Mouse (Mus musculus) MEL (cell line): ENCODE results near the gene Pla1a. TPM values are rescaled to one million over a fixed set of nuclear protein-coding genes. Genes with fewer than 3 reads are reported as not detected.

Experiments
- DNase-seq: peaks from one replicate; pipeline ENCODE4 v3.0.0; 2011; ENCODE audit warnings: low read depth, low spot score
- H3K27ac ChIP-seq: 2 replicates; pipeline ENCODE4 v1.5.1; 2012; ENCODE audit warnings: low read depth, mild to moderate bottlenecking, control low read depth, low read length, moderate library complexity; ENCODE audit not compliant: control insufficient read depth
- H3K27me3 ChIP-seq, 2 experiments: fragments of 150-350 bp in 1 of 2; sonication (generic) in 1 of 2; 2 replicates each; pipeline ENCODE4 v1.6.1; 2012; ENCODE audit warnings: low read length in 2 of 2, mild to moderate bottlenecking in 2 of 2, improper control_type of control experiment in 1 of 2, moderate library complexity in 1 of 2; ENCODE audit not compliant: insufficient read depth in 2 of 2, control insufficient read depth in 1 of 2
- H3K36me3 ChIP-seq, 2 experiments: 2 replicates each; pipeline ENCODE4 v1.6.1; 2012 to 2014; ENCODE audit warnings: low read length in 2 of 2, improper control_type of control experiment in 1 of 2, inconsistent platforms in 1 of 2, mild to moderate bottlenecking in 1 of 2; ENCODE audit not compliant: insufficient read depth in 2 of 2, control insufficient read depth in 1 of 2
- H3K4me1 ChIP-seq, 2 experiments: fragments of 150-350 bp in 1 of 2; sonication (generic) in 1 of 2; 2 replicates each; pipeline ENCODE4 v1.6.1; 2012; ENCODE audit warnings: low read length in 2 of 2, improper control_type of control experiment in 1 of 2, mild to moderate bottlenecking in 1 of 2; ENCODE audit not compliant: insufficient read depth in 2 of 2, control insufficient read depth in 1 of 2
- H3K4me3 ChIP-seq, 2 experiments: fragments of 150-350 bp in 1 of 2; sonication (generic) in 1 of 2; 2 replicates each; pipeline ENCODE4 v1.5.1; 2012; ENCODE audit warnings: low read depth in 2 of 2, low read length in 2 of 2, mild to moderate bottlenecking in 2 of 2, moderate library complexity in 2 of 2, control low read depth in 1 of 2, improper control_type of control experiment in 1 of 2; ENCODE audit not compliant: control insufficient read depth in 1 of 2, insufficient read depth in 1 of 2
- H3K79me2 ChIP-seq: 2 replicates; pipeline ENCODE4 v1.6.1; 2012; ENCODE audit warnings: mild to moderate bottlenecking, low read length, moderate library complexity; ENCODE audit not compliant: control insufficient read depth, poor library complexity, insufficient read depth
- H3K9ac ChIP-seq: 2 replicates; pipeline ENCODE4 v1.6.1; 2012; ENCODE audit warnings: low read depth, mild to moderate bottlenecking, control low read depth, low read length, moderate library complexity; ENCODE audit not compliant: control insufficient read depth, poor library complexity, severe bottlenecking
- H3K9me3 ChIP-seq: fragments of 150-350 bp; sonication (generic); replicated peaks from 2 replicates; pipeline ENCODE4 v1.6.1; 2012; ENCODE audit warnings: mild to moderate bottlenecking, low read length, improper control_type of control experiment, moderate library complexity; ENCODE audit not compliant: insufficient read depth
- BHLHE40 ChIP-seq: IDR thresholded peaks from 2 replicates; pipeline ENCODE4 v1.6.1; 2012; ENCODE audit warnings: low read depth, mild to moderate bottlenecking, inconsistent platforms, low read length, improper control_type of control experiment, borderline replicate concordance
- CHD1 ChIP-seq: IDR thresholded peaks from 2 replicates; pipeline ENCODE4 v1.6.1; 2012; ENCODE audit warnings: low read depth, mild to moderate bottlenecking, inconsistent platforms, low read length, improper control_type of control experiment
- CHD2 ChIP-seq: IDR thresholded peaks from 2 replicates; pipeline ENCODE4 v1.6.1; 2011; ENCODE audit warnings: low read length, improper control_type of control experiment
- E2F4 ChIP-seq: IDR thresholded peaks from 2 replicates; pipeline ENCODE4 v1.6.1; 2011; ENCODE audit warnings: low read depth, low read length, improper control_type of control experiment, borderline replicate concordance
- ELF1 ChIP-seq: IDR thresholded peaks from 2 replicates; pipeline ENCODE4 v1.6.1; 2014; ENCODE audit warnings: low read depth, mild to moderate bottlenecking, inconsistent platforms, low read length, improper control_type of control experiment, moderate library complexity
- GABPA ChIP-seq: IDR thresholded peaks from 2 replicates; pipeline ENCODE4 v1.6.1; 2012; ENCODE audit warnings: low read depth, mild to moderate bottlenecking, inconsistent platforms, low read length, improper control_type of control experiment, moderate library complexity
- GATA1 ChIP-seq: IDR thresholded peaks from 2 replicates; pipeline ENCODE4 v1.6.1; 2011; ENCODE audit warnings: low read depth, low read length, improper control_type of control experiment
- HCFC1 ChIP-seq: IDR thresholded peaks from 2 replicates; pipeline ENCODE4 v1.6.1; 2012; ENCODE audit warnings: low read depth, mild to moderate bottlenecking, inconsistent platforms, low read length, improper control_type of control experiment, moderate library complexity
- JUND ChIP-seq: IDR thresholded peaks from 2 replicates; pipeline ENCODE4 v1.6.1; 2011; ENCODE audit warnings: low read depth, mild to moderate bottlenecking, improper control_type of control experiment, low read length
- KAT2A ChIP-seq: conservative IDR thresholded peaks from 2 replicates; pipeline ENCODE4 v1.6.1; 2012; ENCODE audit warnings: low read depth, low read length, improper control_type of control experiment, inconsistent platforms
- MAFK ChIP-seq: IDR thresholded peaks from 2 replicates; pipeline ENCODE4 v1.6.1; 2011; ENCODE audit warnings: low read depth, mild to moderate bottlenecking, low read length, improper control_type of control experiment, borderline replicate concordance
- MAZ ChIP-seq: IDR thresholded peaks from 2 replicates; pipeline ENCODE4 v1.6.1; 2012; ENCODE audit warnings: low read depth, mild to moderate bottlenecking, inconsistent platforms, low read length, improper control_type of control experiment
- MYB ChIP-seq: IDR thresholded peaks from 2 replicates; pipeline ENCODE4 v1.6.1; 2011; ENCODE audit warnings: mild to moderate bottlenecking, low read depth, low read length, improper control_type of control experiment
- MYC ChIP-seq: IDR thresholded peaks from 2 replicates; pipeline ENCODE4 v1.6.1; 2011; ENCODE audit warnings: low read depth, mild to moderate bottlenecking, low read length, improper control_type of control experiment, moderate library complexity
- NELFE ChIP-seq: IDR thresholded peaks from 2 replicates; pipeline ENCODE4 v1.6.1; 2011; ENCODE audit warnings: low read depth, low read length, improper control_type of control experiment
- POLR2AphosphoS2 ChIP-seq: IDR thresholded peaks from 2 replicates; pipeline ENCODE4 v1.6.1; 2011; ENCODE audit warnings: low read length, improper control_type of control experiment
- POLR2AphosphoS5 ChIP-seq: IDR thresholded peaks from 2 replicates; pipeline ENCODE4 v1.6.1; 2012; ENCODE audit warnings: low read depth, borderline replicate concordance, mild to moderate bottlenecking, inconsistent platforms, low read length, moderate library complexity, mixed read lengths
- RAD21 ChIP-seq: IDR thresholded peaks from 2 replicates; pipeline ENCODE4 v1.6.1; 2011; ENCODE audit warnings: mild to moderate bottlenecking, low read depth, low read length, improper control_type of control experiment
- RCOR1 ChIP-seq: IDR thresholded peaks from 2 replicates; pipeline ENCODE4 v1.6.1; 2012; ENCODE audit warnings: low read depth, mild to moderate bottlenecking, inconsistent platforms, low read length, improper control_type of control experiment
- SIN3A ChIP-seq: IDR thresholded peaks from 2 replicates; pipeline ENCODE4 v1.6.1; 2012; ENCODE audit warnings: low read length, improper control_type of control experiment, inconsistent platforms
- TAL1 ChIP-seq: IDR thresholded peaks from 2 replicates; pipeline ENCODE4 v1.6.1; 2012; ENCODE audit warnings: mild to moderate bottlenecking, inconsistent platforms, low read length, moderate library complexity, mixed read lengths
- UBTF ChIP-seq: IDR thresholded peaks from 2 replicates; pipeline ENCODE4 v1.6.1; 2012; ENCODE audit warnings: low read depth, mild to moderate bottlenecking, inconsistent platforms, low read length, improper control_type of control experiment, moderate library complexity, borderline replicate concordance; ENCODE audit not compliant: insufficient read depth
- USF1 ChIP-seq: IDR thresholded peaks from 2 replicates; pipeline ENCODE4 v1.6.1; 2014; ENCODE audit warnings: low read depth, mild to moderate bottlenecking, inconsistent platforms, low read length, improper control_type of control experiment, moderate library complexity
- USF2 ChIP-seq, 2 experiments: IDR thresholded peaks; 2 replicates each; pipeline ENCODE4 v1.6.1; 2011 to 2012; ENCODE audit warnings: improper control_type of control experiment in 2 of 2, low read length in 2 of 2, borderline replicate concordance in 1 of 2, inconsistent platforms in 1 of 2, low read depth in 1 of 2, mild to moderate bottlenecking in 1 of 2; ENCODE audit not compliant: insufficient read depth in 1 of 2
- ZC3H11A ChIP-seq: IDR thresholded peaks from 2 replicates; pipeline ENCODE4 v1.6.1; 2012; ENCODE audit warnings: low read depth, mild to moderate bottlenecking, inconsistent platforms, low read length, improper control_type of control experiment
- ZKSCAN1 ChIP-seq: IDR thresholded peaks from 2 replicates; pipeline ENCODE4 v1.6.1; 2012; ENCODE audit warnings: low read depth, mild to moderate bottlenecking, inconsistent platforms, low read length, improper control_type of control experiment, moderate library complexity
- ZMIZ1 ChIP-seq: IDR thresholded peaks from 2 replicates; pipeline ENCODE4 v1.6.1; 2012; ENCODE audit warnings: low read depth, mild to moderate bottlenecking, inconsistent platforms, low read length, improper control_type of control experiment, moderate library complexity
- polyA plus RNA-seq, 2 experiments: library from polyadenylated mRNA; stranded (reverse) in 1 of 2; unstranded in 1 of 2; fragments of >175 nt in 1 of 2; fragments of >200 nt in 1 of 2; gene quantifications; 2 replicates each; pipeline versions ENCODE4 v1.2.1 to v1.2.4; 2012; ENCODE audit warnings: low replicate concordance in 2 of 2, low read depth in 1 of 2; ENCODE audit not compliant: insufficient read length in 2 of 2, insufficient read depth in 1 of 2, missing spikeins in 1 of 2
- total RNA-seq: library from RNA; depleted of rRNA; stranded (reverse); fragments of 300-350 nt; gene quantifications from 2 replicates; pipeline ENCODE4 v1.2.3, GENCODE M21; 2012

Pla1a gene
- total and polyA plus RNA-seq, 3 experiments = 0.04 TPM; not detected in 2

DNA sequence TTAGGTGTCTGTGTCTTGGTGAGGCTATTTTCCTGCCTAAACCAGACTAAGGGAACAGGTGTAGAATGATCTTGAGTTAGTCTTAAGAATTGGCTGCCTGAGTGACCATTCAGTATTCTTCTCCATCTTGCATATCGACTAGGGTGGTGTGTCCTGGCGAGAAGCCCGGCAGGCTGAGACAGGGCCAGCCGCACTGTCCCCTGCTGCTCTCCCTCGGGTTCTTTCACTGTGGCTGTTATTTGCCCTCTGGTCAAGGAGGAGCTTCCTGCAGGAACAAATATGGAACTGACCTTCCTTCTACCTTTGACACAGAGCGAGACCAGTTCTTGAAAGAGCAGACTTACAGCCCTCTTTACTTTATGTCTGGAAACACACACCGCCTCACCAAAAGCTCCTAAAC is 80.9 kb downstream of the Pla1a start:
- H3K27ac ChIP-seq = no peak overlapping the region
- H3K36me3 ChIP-seq = peaks cover 14 to 51% of the 10 kb centered on the region in 2 experiments
- peaks cover 23 to 31% of the 10 kb centered on the region in 2 experiments for H3K4me1 ChIP-seq
- no peak for TF ChIP-seq ZC3H11A
- TF ChIP-seq GATA1 = no peak
- no peak for TF ChIP-seq KAT2A
- no peak for TF ChIP-seq USF1
- TF ChIP-seq MYC = no peak
- TF ChIP-seq GABPA = no peak
- TF ChIP-seq RCOR1 = no peak
- TF ChIP-seq USF2 (IDR thresholded peaks at IDR 0.05; ENCODE audit: borderline replicate concordance in 1 of 2, insufficient read depth in 1 of 2, low read depth in 1 of 2, low read length in 2 of 2) = no peak
- no peak for TF ChIP-seq BHLHE40
- TF ChIP-seq CHD1 = no peak
- TF ChIP-seq CHD2 = no peak
- no peak for TF ChIP-seq TAL1
- no peak for TF ChIP-seq E2F4
- TF ChIP-seq JUND = no peak
- no peak for TF ChIP-seq POLR2AphosphoS5
- TF ChIP-seq NELFE = no peak
- no peak for TF ChIP-seq POLR2AphosphoS2
- no peak for TF ChIP-seq ZKSCAN1
- TF ChIP-seq MAZ = no peak
- no peak for TF ChIP-seq HCFC1
- no peak overlapping the region for H3K4me3 ChIP-seq
- DNase-seq = no peak
- no peaks in the 10 kb centered on the region for H3K27me3 ChIP-seq
- no peaks in the 10 kb centered on the region for H3K9me3 ChIP-seq
- H3K9ac ChIP-seq = no peak overlapping the region
- peaks cover 35% of the 10 kb centered on the region for H3K79me2 ChIP-seq

DNA sequence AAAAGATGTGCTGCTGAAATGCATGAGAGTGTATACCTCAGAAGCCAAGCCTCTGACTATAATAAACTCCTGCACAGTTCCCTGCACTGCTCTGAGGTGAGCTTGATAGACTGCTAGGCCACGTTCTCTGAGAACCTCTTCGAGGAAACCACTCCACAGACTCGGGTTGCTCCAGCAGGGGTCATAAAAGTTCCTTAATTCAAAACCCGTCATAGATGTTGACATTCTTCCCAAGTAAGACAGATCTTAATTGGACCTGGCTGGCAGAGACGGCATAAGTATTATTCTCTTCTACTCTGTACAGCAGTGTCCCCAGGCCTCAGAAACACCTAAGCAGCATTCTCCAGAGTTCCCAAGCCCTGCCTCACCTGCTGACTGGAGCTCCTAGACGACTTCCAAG is 82.0 kb downstream of the Pla1a start:
- Histone ChIP-seq H3K9me3 (no peaks in the 10 kb centered on the region), H3K27me3 (no peaks in the 10 kb centered on the region), H3K79me2 (peaks cover 37% of the 10 kb centered on the region), H3K36me3 (peaks cover 14 to 55% of the 10 kb centered on the region in 2 experiments), H3K27ac (peak overlapping the region; percentile 47), H3K9ac (no peak overlapping the region), H3K4me1 (peaks cover 26 to 31% of the 10 kb centered on the region in 2 experiments), H3K4me3 (no peak overlapping the region)
- DNase-seq = no peak
- TF ChIP-seq JUND (no peak), GATA1 (no peak), ZMIZ1 (no peak), KAT2A (no peak), MYB (no peak), UBTF (no peak), SIN3A (no peak), USF1 (no peak), ZKSCAN1 (no peak), RAD21 (no peak; the same call in 1 of the 2 replicates), ZC3H11A (no peak), ELF1 (no peak), MAFK (no peak)
